Mouse (Mus musculus) stomach, postnatal 0 days (tissue): ENCODE measurements around the gene Cdc42ep4.

ENCODE experiments used
- CTCF ChIP-seq: IDR thresholded peaks from 2 replicates; pipeline ENCODE4 v1.5.1; 2016; ENCODE audit warnings: antibody characterized with exemption, low read depth, mild to moderate bottlenecking, moderate library complexity
- EP300 ChIP-seq: optimal IDR thresholded peaks from 2 replicates; pipeline ENCODE3; 2016; ENCODE audit warnings: antibody characterized with exemption

GRCm38 (mm10) chr11:113730879-113731278 is 20.8 kb downstream of the Cdc42ep4 start:
- TF ChIP-seq CTCF = no peak
- TF ChIP-seq EP300 = no peak
